Mouse (Mus musculus): ENCODE data around the gene Cd93.

DNA sequence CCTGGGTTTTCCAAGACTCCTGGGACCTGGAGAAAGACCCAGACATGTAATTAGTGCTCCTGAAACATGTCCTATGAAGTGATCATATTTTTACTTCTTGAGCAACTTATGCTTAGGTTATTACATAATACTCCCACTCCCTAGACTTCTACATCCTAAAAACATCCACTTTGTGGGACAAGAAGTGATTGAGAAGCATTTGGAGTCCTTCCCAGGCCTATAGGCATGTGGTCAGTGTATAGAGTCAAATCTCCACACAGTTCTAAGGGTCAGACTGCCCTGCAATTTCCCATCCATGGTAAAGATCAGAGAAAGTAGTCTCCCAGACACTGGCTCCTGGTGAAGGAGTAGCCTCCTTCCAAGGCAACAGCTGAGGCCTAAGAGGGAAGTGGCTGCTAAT, 12.0 kb upstream of the Cd93 start:
- no peak for TF ChIP-seq POLR2A (IDR thresholded peaks at IDR 0.05; ENCODE audit: insufficient read depth, low read depth, low read length)
- no peak for TF ChIP-seq CTCF (IDR thresholded peaks at IDR 0.05; ENCODE audit: insufficient read depth, low read depth, low read length)
